Mouse (Mus musculus) liver, postnatal 0 days (tissue): Measurements from ENCODE around the gene Efna3.

ENCODE experiments used
- CTCF ChIP-seq: sonication (generic); IDR thresholded peaks from 2 replicates; pipeline ENCODE4 v1.5.1; 2016; ENCODE audit warnings: antibody characterized with exemption, low read depth
- EP300 ChIP-seq: IDR thresholded peaks from 2 replicates; pipeline ENCODE4 v1.6.1; 2016; ENCODE audit warnings: antibody characterized with exemption, low read depth, mild to moderate bottlenecking

- no peak for TF ChIP-seq CTCF
- TF ChIP-seq EP300, result no peak
Observed at GRCm38 (mm10) chr3:89271760-89272159, 51.0 kb downstream of the Efna3 start.
